Mouse (Mus musculus) G1E (cell line): ENCODE results near the gene Ddx51.

Source experiments
- CTCF ChIP-seq: IDR thresholded peaks from 2 replicates; pipeline ENCODE4 v1.5.1; 2012; ENCODE audit warnings: low read depth, low read length, inconsistent platforms, mixed read lengths
- GATA1 ChIP-seq: IDR thresholded peaks from 2 replicates; pipeline ENCODE4 v1.6.1; 2012; ENCODE audit warnings: borderline replicate concordance, low read length, inconsistent platforms, mixed read lengths
- POLR2AphosphoS5 ChIP-seq: IDR thresholded peaks from 2 replicates; pipeline ENCODE4 v1.6.1; 2012; ENCODE audit warnings: low read depth, low read length, inconsistent platforms; ENCODE audit not compliant: insufficient replicate concordance
- TAL1 ChIP-seq: conservative IDR thresholded peaks from 2 replicates; pipeline ENCODE4 v1.6.1; 2012; ENCODE audit warnings: low read depth, low read length, inconsistent platforms, mixed read lengths

- TF ChIP-seq CTCF, result no peak
- no peak for TF ChIP-seq TAL1
- no peak for TF ChIP-seq GATA1
- TF ChIP-seq POLR2AphosphoS5, result no peak
Measured at GRCm38 (mm10) chr5:110608336-110608735, 44.9 kb upstream of the Ddx51 start.
